Mouse (Mus musculus) right cerebral cortex, postnatal 25 days (tissue): ENCODE measurements around the gene Sgf29.

Experiments
- DNase-seq: peaks from one replicate; pipeline ENCODE4 v3.0.0; 2022

The Sgf29 gene

DNA sequence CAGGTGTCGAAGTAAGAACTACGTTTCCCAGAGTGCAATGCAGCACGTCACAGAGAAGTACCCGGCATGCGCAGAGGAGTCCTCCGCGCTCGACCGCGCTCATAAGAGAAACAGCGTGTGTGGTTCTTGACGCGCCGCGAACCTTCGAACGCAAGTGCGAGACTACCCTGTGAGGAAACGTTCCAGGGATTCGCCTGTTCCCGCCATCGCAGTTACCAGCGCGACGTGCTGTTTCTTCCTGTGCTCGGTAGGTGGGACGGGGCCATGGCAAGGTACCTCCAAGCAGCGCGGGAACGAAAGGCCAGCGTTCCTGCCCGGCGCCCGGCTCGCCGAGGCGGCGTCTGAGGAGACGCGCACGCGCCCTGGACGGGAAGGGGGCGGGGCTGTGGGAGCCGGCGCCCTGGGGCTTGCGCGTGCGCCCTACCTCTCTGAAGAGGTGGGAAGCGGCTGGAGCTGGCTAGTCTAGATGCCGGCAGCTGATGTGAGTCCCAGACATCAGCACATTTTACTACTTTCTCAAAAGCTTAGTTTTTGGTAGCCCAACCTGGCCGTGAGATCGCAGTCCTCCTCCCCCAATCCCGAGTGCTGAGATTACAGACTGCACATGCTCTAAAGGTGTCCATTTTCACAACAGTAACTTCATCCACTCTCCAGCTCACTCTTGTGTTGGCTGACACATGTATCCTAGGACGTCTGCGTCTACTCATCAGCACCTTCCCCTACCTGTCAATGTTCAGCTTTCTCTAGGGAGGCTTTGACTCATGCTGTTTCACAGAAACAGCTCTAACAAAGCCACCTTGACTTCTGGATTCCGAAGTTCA is at the start of gene Sgf29:
TSS of gene Sgf29 (plus strand) at position 79 of the 821 bp plus-strand sequence.
- peak; percentile 96 for DNase-seq

- DNase-seq = no peak
Observed at GRCm38 (mm10) chr7:126601896-126602295, 47.2 kb upstream of the Sgf29 start.

- DNase-seq = no peak
Observed at GRCm38 (mm10) chr7:126602650-126603049, 46.5 kb upstream of the Sgf29 start.

DNA sequence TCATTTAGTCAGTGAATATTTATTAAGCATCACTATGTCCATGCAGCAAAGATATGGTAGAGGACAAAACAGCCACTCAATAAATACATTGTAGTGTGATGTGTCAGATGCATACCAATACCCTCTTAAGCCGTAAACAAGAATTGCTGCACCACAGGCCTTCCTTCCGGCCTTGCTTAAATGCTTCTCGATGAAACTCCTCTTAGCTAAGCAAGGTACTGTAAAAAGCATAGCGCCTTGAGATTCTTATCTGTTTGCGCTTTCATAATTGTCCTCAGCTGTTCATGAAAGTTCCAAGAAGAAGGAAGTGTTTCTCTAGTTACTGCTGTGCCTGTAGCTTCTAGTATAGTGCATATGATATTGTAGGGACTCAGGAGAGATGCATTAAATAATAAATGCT is 42.5 kb upstream of the Sgf29 start:
- no peak for DNase-seq

- DNase-seq = no peak
Observed at GRCm38 (mm10) chr7:126607064-126607463, 42.0 kb upstream of the Sgf29 start.

DNA sequence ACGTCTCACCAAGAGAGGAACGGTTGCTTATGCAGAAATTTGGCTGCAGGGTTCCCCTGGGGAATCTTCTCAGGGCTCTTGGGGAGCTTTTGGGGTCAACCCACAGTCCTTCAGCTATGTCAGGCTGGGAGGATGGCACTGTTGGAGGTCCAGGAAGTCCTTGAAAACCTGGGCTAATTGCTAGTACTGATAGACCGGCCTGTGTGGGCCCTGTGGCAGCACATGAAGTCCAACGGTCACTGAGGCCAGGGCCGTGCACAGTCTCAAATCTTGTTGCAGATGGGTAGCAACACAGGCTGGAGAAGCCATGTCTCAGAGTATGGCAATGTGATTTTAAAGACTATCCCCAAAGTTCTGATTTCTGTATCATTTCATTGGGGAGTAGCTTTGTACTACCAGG is 41.3 kb upstream of the Sgf29 start:
- no peak for DNase-seq

GRCm38 (mm10) chr7:126612736-126613135 is 36.4 kb upstream of the Sgf29 start:
- DNase-seq = no peak

DNA sequence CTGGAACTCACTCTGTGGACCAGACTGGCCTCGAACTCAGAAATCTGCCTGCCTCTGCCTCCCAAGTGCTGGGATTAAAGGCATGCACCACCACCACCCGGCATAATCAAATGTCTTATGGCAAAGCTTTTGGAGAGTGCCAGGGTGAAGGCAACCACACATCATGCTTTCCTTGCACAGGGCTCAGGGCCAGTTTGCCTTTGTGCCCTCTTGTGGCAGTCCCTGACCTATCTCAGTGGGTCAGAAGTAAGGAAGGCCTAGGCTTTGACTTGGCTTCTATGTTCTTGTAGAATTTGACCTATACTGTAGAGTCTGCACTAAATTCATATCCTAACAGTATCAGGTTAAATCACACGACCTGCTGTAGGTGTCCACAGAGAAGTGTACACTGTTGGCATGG is 32.4 kb upstream of the Sgf29 start:
- DNase-seq = no peak

DNA sequence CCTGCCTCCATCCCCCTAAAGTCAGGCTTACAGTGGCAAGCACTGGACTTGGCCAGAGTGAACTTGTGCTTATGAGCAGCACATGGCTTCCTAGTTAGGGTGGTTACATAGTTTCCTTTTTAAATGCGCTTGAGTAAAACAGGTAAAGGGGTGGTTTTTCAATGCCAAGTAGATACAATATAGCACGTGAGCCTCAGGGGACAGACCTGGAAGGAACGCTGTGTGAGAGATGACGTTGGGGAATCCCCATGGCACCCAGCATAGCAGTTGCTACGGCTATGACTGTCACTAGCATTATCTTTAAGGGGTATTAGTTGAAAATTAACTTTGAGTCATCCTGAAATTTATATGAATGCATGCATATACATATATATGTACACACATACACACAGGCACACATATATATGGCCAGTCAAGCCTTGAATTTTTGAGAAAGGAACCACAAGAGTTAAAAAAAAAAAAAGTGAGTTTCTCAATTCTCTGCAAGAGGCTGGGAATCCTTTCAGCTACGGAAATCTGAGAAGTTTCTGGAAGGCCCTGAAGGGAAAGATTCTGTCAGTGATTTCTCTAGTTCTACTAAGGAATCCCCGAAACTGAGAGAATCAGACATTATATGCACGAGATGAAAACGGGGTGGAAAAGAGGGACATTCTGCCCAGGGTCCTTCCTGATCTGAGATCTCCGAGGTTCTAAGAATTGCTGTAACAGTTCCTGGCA is 29.4 kb upstream of the Sgf29 start:
- no peak for DNase-seq

DNA sequence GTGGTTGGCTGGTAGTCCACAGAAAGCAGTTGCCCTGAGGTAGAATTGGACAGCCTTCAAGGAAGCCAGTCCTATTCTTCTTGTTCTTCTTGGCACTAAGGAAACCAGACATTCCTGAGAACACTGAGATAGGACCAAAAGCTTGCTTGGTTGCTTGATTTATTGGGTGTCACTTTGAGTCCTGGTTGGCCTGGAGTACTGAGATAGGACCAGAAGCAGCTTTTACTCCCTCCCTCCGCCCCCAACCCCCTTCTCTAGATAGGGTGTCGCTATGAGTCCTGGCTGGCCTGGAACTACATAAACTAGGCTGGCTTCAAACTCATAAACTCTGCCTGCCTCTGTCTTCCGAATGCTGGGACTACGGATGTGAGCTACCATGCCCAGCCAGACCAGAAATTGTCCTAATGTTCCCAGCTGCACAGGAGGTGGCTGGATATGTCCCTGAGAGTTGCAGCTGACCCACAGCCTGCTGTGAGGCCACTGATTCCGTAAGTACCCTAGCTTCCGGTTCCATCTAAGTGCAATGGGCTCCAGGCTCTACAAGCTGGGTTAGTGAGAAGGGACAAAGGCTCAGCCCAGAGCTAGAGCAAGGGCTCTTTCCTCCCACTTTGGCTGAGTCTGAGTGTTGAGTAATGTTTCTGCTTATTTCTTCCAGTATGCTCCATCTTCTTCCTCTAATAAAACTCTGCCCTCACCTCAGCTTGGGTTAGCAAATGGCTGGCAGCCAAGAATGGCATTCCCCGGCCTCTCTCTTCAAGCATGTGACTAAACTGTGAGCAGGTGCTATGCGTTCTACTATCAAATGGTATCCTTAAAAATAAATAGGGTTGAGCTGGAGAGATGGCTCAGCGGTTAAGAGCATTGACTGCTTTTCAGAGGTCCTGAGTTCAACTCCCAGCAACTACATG is 27.4 kb upstream of the Sgf29 start:
- no peak for DNase-seq

GRCm38 (mm10) chr7:126623381-126623780 is 25.7 kb upstream of the Sgf29 start:
- no peak for DNase-seq

DNA sequence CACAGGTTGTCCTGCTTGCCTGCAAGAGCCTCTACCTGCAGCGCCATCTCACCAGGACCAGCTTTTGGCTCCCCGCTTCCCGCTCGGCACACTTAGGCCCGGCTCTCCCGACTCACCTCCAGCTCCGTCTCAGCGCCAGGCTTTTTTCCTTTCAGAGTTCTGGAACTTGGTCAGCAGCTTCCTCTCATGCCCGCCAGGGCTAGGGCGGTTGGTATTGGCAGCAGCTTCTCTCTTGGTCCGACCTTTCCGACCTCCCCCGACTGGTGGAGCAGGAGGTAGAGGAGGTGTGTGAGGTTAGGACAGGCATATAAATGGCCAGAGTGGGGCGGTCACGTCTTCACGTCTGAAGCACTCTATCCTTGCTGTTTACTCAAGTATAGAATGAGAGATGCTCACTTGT is 24.3 kb upstream of the Sgf29 start:
- no peak for DNase-seq

DNA sequence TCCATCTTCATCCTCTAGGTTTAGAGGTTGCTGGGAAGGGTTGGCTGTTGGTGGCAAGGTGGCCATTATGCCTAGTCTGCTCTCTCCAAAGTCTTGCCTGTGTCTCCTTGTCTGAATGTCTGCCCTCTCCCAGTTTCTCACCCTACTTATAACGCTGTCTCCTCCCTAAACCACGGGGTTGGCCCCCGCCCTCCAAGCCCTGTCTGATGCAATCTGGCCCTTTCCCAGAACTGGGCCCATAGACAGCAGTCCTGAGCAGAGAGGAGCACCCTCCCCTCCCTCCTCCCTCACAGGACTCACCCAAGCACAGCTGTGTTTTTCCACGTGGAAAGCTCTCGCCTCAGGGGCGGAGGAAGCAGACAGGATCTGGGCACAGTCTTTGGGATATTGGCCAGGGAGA is 23.7 kb upstream of the Sgf29 start:
- peak; percentile 29 for DNase-seq

DNA sequence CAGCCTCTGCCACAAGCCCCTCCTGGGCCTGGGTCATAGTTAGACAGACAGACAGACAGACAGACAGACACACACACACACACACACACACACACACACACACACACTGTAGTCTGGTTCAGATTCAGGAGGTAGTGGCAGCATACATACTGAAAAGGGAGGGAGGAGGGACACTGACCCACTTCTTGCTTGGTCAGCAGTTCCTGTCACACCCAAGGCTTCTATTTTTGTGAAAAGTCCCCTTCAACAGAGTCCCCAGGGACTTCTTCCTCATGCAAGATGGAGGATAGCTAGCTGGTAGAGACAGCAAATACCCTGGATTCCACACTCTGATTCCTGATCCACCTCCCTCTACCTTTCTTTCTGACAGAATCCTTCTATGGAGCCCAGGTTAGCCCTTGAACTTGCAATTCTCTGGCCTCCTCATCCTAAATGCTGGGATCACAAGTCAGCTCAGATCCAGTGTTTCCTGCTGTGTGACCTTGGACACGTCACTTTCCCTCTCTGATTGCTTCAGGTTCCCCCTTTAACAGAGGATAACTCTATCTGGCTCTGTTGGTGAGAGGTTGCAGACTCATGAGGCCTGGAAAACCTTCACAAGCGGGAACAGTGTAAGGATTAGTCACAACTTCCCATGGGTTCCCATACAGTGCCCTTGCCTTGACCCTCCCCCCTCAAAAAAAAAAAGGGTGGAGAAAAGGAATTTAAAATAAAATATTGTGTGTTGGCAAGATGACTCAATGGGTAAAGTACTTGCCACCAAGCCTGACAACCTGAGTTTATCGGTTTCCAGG is 23.1 kb upstream of the Sgf29 start:
- no peak for DNase-seq

GRCm38 (mm10) chr7:126628111-126628510 is 21.0 kb upstream of the Sgf29 start:
- DNase-seq = no peak

GRCm38 (mm10) chr7:126629915-126630314 is 19.2 kb upstream of the Sgf29 start:
- DNase-seq = no peak

DNA sequence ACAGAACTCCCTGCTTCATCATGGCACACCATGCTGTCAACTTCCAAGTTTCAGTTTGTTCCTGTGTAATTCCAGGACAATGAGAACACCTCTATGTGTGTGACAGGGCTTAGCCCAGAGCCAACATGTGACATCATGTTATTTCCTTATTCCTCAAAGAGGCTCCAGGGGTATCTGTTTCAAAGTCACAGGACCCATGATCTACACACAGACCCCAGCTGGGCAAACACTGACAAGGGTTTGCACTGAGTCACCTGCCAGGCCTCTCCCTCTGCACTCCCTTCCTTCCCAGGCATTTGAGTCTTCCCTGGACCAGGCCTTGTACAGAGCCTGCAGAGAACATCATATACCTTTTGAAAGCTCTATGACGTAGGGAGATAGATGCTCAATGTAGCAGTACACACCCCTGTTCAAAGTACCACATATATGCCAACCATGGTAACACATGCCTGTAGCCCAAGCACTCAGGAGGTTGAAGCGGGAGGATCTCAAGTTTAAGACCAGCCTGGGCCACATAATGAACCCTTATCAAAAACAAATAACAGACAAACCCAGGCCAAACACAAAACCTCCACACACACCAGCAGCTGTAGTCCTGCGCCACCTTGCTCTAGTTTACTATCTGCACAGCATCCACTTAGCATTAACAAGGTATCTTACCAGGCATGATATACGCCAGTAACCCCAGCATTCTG is 18.1 kb upstream of the Sgf29 start, which contains the start of gene Nupr1:
TSS of gene Nupr1 (minus strand) at position 38 of the 695 bp plus-strand sequence.
- no peak for DNase-seq

DNA sequence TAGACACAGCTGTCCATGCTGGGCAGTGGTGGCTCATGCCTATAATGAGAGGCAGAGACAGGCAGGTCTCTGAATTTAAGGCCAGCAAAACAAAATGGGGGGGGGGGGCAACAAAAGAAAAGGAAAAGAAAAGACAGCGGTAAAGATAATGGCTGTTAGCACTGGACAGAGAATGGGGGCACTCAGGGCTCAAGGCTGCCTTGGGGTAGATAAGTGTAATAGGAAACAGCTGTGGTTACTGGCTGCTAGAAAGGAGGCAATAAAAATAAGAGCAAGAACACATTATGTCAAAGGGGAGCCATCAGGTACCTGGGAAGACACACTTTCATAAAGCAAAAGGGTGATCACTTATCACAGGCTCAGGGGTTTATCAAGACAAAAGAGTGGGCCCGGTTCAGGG is 16.6 kb upstream of the Sgf29 start:
- DNase-seq = no peak

GRCm38 (mm10) chr7:126635375-126635774 is 13.7 kb upstream of the Sgf29 start:
- no peak for DNase-seq

- no peak for DNase-seq
Observed at GRCm38 (mm10) chr7:126636733-126637520, 12.2 kb upstream of the Sgf29 start.
